Mouse (Mus musculus): ENCODE results near the gene Prcp.
"Not testable (repeated sequence)": the region's sequence is repeated elsewhere in the genome, so short reads cannot be mapped to it uniquely, and the experiment has no call there.

Gene Prcp

GRCm38 (mm10) chr7:92978225-92978624 is 104.0 kb downstream of the Prcp start:
- in situ Hi-C loops (cut with MboI, MseI): no loop called here

- in situ Hi-C loops (cut with MboI, MseI): not testable (repeated sequence)
Observed at GRCm38 (mm10) chr7:92978720-92979119, 104.5 kb downstream of the Prcp start.

- in situ Hi-C loops (cut with MboI, MseI): no loop called here
Observed at GRCm38 (mm10) chr7:92980741-92981140, 106.5 kb downstream of the Prcp start.

GRCm38 (mm10) chr7:92981864-92982263 is 107.6 kb downstream of the Prcp start:
- in situ Hi-C loops (cut with MboI, MseI): no loop called here

Data from T-helper 2 cell (primary cell).